Mouse (Mus musculus): ENCODE results near the gene Kdm6a. TPM values are rescaled to one million over a fixed set of nuclear protein-coding genes. Genes with fewer than 3 reads are reported as not detected.

The Kdm6a gene
- total RNA-seq (2023): 100 to 1,000 TPM in 1 of 2 experiments, 10 to 100 TPM in 1; 97.4 to 155 TPM

DNA sequence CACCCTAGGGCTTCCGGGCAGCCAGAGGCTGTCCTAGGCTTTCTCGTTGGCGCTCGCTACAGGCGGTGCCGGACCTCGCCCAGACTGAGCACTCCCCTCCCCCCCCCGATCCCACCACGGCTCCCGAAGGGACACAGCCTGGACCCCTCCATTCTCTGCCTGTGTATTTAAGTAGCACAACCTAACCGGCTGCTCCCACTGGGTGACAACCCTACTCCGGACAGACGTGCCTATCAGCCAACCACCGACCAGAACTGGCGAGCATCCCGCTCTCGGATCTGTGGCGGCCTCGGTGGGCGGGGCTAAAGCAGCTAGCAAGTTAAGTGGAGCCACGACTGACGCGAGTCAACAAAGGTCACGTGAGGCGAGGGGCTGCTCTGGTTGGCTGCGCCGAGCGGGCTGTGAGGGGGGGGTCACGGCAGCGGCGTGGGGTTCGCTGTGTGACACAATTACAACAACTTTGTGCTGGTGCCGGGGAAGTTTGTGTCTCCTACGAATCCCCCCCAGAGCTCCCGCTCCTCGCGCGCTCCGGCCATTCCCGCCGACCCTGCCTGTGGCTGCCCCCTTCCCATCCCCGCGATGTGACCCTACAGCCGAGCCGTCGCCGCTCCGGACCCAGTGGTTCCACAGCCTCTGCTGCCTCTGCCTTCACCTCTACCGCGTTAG is at the start of gene Kdm6a:
Gene Kdm6a, plus strand, starts transcription at position 384 of the 666 bp plus-strand sequence.

DNA sequence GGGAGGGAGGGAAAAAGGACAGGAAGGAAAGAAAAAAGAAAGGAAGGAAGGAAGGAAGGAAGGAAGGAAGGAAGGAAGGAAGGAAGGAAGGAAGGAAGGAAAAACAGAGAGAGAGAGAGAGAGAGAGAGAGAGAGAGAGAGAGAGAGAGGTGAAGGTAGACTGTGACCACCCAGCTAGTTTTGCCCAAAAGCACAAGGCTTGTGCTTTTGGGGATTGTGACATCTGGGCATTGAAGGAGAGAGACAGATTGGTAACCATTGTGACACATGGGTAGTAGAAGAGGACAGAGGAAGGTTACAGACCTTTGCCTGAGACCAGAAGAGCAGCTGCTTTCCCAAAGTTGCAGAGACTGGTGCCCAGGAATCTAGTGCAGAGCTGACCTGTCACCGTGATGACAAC is 16.8 kb upstream of the Kdm6a start, which contains the start of gene Dusp21:
Gene Dusp21, plus strand, starts transcription at position 301 of the 400 bp plus-strand sequence.

Other genes with a start within 250 kb of the Kdm6a start
- gene Dusp21, start 16.7 kb upstream of the Kdm6a start, total RNA-seq (2023): not detected